Mouse (Mus musculus) frontal cortex, postnatal 25 days (tissue): ENCODE data around the gene Acp7.
"Not testable (repeated sequence)": the region's sequence is repeated elsewhere in the genome, so short reads cannot be mapped to it uniquely, and the experiment has no call there.

Source experiments
- DNase-seq, 2 experiments: peaks; one replicate each; pipeline ENCODE4 v3.0.0; 2022; ENCODE audit warnings: low spot score in 2 of 2

Gene Acp7

DNA sequence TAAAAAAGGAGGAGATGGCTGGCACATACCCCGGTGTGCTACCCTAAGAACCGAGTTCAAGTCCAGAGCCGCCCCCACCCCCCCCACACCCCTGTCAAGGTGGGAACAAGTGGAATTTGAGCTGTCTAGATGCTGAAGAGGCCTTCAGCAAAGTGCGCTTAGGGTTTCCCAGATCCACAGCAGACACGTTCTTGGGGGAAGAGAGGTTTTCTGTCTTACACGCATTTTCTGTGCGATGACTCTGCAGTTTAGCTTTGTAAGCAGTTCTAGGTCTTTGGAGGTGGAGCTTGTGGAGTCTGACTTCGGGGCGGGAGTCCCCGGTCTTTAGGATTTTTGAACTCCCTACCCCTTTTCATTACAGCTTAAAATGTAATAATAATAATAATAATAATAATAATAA is at the start of gene Acp7:
TSS of gene Acp7 (minus strand) at position 260 of the 400 bp plus-strand sequence.
- no peak for DNase-seq

- DNase-seq: no peak
Measured at GRCm38 (mm10) chr7:28677624-28678023, 46.5 kb upstream of the Acp7 start.

DNA sequence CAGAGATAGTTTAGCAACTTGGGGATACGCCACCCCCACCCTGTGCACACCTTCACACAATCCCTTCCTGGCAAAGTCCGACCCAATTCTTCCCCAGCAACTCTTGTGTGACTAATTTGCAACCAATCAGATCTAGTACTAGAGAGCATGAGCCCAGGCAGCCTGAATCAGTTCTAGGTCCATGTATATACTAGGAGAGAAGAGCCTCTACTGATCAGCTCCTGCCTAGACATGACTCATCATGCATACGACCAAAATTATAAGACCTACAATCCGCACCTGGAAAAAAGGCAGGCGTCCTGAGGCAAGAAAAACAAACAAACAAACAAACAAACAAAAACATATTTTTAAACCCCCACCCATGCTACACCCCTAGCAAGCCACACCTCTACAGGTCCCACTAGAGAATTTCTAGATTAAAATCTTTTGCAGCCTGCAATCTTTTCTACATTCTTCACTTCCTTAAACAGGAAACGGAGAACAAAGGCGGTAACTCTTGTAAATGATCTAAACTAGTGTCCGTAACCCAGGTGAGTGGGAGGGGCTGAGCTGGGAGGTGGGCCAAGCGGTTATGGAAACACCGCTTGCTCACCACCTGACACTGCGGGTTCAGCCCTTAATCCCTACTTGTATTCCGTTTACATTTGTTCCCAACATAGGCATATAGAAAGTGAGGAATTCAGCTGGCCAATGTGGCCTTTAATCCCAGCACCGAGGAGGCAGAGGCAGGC is 45.8 kb upstream of the Acp7 start:
- no peak for DNase-seq

DNA sequence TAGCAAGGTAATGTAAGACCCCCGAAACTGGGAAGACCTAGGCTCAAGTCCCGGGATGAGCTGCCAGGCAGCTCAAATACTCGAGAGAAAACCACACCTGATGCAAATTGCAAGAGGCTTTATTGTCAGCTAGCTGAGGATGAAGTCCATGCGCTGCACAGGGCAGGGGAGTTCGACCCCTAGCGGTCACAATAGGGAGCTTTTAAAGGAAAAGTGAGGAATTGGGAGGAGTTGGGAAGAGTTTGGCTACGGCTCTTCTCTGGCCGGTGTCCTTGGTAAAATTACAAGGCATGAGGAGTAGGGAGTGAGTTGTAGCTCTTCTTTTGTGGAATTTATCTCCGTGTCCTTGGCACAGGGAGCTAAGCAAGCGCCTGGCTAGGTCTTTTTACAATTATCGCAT is 44.6 kb upstream of the Acp7 start:
- DNase-seq: no peak

- no peak for DNase-seq
Measured at GRCm38 (mm10) chr7:28674994-28675393, 43.9 kb upstream of the Acp7 start.

GRCm38 (mm10) chr7:28672786-28673185 is 41.7 kb upstream of the Acp7 start:
- not testable (repeated sequence) for DNase-seq

GRCm38 (mm10) chr7:28672276-28672675 is 41.1 kb upstream of the Acp7 start:
- DNase-seq: no peak

DNA sequence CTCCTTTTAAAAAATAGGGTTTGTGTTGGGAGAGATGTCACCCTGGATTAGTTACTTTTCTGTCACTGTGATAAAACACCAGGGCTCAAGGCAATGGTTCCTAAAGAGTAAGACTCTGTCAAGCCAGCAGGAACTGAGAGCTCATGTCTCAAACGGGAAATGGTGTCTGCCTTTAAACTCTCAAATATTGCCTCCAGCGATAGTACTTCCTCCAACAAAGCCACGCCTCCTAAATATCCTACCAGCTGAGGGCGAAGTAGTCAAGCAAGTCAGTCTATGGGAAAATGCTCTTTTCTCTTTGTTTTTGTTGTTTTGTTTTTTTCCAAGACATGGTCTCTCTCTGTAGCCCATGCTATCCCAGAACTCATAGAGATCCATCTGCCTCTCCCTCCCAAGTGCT is 40.0 kb upstream of the Acp7 start:
- no peak for DNase-seq

DNA sequence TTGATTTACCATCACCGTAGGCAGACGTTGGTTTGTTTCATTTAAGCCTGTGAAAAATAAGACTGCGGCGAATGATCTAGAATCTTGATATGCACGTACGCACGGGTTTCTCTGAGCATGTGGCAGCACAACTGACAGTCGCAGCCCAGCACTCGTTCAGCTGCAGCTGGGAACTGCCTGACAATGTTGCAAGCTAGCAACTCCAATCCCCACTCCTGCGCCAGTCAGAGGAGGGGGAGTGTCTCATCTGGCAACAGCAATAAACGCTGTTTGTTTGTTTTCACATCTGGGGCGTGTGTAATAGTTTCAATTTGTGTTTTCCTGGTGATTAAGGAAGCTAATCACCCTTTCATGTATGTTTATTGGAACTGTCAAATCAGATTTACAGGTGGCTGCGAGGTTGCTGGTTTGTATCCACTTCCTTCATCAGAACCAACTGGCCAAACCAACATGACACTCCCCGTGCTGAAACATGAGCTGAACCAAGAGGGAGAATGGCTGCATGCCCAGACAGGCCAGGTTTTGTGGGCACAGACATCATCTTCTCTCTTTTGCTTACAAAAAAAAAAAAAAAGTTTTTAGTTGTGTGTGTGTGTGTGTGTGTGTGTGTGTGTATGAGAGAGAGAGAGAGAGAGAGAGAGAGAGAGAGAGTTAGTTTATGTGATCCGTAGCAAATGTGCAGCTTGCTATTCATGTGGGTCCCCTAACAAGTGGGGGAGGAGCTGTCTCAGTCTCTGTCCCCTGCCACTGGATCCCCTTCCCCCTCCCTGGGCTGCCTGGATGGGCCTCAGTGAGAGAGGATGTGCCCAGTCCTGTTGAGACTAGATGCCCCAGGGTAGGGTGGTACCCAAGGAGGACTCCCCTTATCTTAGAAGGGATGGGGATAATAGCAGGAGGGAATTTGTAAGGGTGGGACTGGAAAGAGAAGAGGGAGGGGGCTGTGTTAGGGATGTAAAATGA is 34.8 kb upstream of the Acp7 start:
- DNase-seq: no peak

- DNase-seq: no peak
Measured at GRCm38 (mm10) chr7:28656430-28656829, 25.3 kb upstream of the Acp7 start.

DNA sequence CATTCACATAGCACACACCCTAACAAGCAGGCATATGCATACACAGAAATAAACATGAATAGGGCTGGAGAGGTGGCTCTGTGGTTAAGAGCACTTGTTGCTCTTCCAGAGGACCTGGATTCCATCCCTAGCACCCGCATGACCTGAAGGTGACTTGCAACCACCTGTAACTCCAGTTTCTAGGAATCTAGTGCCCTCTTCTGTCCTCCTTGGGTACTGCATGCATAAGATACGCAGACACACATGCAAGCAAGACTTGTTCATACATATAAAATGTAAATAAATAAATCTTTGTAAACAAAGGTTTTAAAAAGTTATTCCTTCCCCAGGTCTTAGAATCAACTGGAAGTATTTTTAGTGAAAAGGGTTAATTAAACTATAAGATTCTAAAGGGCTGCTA is 20.0 kb upstream of the Acp7 start:
- no peak for DNase-seq

DNA sequence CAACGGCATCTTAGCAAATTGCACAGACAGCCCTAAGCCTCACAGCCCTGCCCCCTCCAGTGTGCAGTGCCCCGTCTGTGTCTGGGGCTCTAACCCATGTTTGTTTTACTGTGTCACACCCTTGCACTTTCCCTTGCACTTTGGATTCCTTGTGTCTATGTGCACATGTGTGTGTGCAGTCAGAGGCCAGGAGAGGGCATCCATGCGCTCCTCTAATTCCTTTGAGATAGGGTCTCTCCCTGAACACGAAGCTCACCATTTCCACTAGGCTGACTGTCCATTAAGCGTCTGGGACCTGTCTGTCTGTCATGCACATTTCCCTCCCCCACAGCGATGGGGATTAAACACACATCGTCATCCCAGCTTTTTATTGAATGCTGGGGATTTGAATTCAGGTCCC is 15.9 kb upstream of the Acp7 start:
- DNase-seq: no peak

DNA sequence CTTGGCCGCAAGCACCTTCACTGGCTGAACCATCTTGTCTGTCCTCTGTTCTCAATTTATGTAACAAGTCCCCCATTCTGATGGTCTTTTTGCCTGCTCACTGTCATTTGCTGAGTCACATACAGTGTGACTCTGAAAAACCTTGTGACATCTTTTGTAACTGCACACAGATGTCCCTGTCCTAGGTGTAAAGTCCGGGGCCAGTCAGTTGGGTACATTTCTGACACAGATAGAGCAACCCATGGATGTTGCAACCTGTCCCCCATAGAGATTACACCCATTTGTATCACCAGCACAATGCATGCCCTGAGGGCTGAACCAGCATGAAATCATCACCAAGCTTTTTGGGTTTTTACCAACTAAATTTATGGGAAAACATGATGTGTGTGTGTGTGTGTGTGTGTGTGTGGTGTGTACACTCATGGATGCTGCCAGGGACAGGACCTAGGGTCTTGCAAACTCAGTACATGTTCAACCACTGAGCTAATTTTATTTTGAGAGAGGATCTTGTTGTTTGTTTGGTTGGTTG is 14.9 kb upstream of the Acp7 start:
- no peak for DNase-seq

DNA sequence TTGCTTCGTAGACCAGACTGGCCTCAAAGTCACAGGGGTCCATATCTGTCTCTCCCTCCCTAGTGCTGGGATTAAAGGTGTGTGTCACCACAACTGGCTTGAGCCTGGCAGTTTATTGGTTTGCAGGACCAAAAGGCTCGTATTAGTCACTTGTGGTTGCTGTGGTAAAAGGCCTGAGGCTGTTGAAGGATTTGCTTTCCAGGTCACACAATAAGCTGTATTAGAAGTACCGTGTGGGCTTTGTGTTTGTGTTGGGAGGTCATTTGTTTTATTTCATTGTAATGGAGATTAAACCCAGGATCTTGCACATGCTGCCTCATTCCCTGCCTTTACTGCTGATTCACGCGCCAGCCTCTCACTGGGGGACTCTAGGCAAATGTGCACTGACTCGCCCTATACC is 14.2 kb upstream of the Acp7 start:
- DNase-seq: no peak

DNA sequence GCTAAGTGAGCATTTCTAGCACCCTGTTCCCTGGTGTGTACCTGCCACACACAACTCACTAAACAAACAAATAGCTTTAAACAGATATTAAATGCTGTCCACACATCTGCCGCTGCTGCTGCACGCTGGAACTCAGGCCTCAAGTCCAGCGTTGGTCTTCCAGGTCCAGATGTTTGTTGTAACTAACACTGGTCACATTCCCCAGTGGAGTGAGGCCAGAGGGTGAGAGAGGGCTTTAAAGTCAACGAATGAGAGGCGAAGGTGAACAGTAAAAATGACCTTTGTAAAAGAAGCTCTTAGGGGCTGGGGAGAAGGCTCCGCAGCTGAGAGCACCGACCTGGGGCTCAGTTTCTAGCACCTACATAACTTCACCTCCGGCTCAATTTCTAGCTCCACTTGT is 10.4 kb upstream of the Acp7 start:
- DNase-seq: no peak

- DNase-seq: no peak
Measured at GRCm38 (mm10) chr7:28637511-28637910, 6.4 kb upstream of the Acp7 start.

- no peak for DNase-seq
Measured at GRCm38 (mm10) chr7:28634128-28634527, 3.0 kb upstream of the Acp7 start.

DNA sequence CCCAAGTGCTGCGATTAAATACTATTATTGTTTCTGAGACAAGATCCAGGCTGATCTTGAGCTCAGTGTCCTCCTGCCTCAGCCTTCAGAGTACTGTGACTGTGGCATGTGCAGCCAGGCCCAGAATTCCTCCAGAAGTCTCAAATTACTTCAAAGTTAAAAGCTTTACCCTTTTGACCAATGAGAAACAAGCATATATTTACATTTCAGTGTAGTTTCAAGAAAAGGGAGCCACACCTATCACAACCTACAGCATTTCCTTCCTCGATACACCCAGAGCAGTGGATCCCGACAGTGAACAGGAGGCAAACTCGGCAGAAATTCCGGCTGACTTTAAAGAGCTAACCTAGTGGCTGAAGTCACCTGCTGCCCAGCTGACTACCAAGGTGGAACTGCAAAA is 6.3 kb downstream of the Acp7 start:
- no peak for DNase-seq

- no peak for DNase-seq
Measured at GRCm38 (mm10) chr7:28619098-28619715, 11.9 kb downstream of the Acp7 start.

DNA sequence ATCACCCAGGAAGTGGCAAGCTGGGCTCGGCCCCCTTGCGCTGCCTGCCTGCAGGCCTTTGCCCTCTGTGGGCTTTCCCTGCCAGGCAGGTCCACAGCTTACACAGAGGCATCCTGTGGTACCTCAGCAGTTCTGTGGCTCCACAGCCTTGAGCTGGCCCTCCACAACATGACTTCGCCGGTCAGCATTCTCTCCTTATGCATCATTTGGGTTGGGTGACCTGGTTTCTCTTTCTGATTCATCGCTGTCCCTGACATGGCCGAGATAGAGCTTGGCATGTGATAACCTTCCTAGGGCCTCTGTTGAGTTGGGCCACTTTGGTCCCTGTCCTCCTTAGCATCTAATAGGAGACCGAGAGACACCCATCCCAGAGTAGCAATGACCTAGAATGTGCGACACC is 25.2 kb downstream of the Acp7 start:
- DNase-seq: no peak

DNA sequence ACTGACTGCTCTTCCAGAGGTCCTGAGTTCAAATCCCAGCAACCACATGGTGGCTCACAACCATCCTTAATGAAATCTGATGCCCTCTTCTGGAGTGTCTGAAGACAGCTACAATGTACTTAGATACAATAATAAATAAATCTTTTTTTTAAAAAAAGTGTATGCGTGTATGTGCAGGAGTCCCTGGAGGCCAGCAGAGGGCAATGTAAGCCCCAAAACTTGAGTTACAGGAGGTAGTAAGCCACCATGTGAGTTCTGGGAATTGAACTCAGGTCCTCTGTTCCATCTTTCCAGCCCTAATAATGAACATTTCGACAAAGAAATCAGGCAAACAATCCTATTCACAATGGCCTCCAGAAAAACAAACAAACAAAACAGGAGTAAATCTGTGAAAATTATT is 27.3 kb downstream of the Acp7 start:
- DNase-seq: not testable (repeated sequence)

DNA sequence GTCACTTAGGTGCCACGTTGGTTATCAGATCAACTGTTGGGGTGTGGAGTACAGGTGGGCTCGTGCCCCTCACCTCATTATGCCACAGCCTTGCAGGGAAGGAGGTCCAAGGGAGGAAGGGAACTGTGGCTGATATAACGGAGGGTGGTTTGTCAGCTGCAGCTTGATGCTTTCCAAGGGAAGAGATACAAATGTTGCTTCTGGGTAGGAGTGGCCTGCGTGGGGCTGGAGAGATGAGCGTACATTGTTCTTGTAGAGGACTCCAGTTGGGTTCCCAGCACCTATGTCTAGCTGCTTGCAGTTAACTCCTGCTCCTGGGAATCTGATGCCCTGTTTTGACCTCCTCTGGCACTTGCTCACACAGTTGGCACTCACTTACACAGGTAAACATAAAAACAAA is 28.0 kb downstream of the Acp7 start:
- no peak for DNase-seq
